Mouse (Mus musculus) cerebellum, adult 18-20 months (tissue): ENCODE results near the gene Gm49510.

ENCODE experiments used
- DNase-seq, 2 experiments: peaks; one replicate each; pipeline ENCODE4 v3.0.0; 2021

Gene Gm49510

GRCm38 (mm10) chr15:78916052-78916826 is 16.8 kb downstream of the Gm49510 start:
- peak; percentile 71 to 78 for DNase-seq

GRCm38 (mm10) chr15:78918126-78918525 is 18.7 kb downstream of the Gm49510 start:
- DNase-seq: peak in 1 of 2 experiments; percentile 31

- DNase-seq: no peak
Measured at GRCm38 (mm10) chr15:78919914-78920313, 20.4 kb downstream of the Gm49510 start.

- DNase-seq: no peak
Measured at GRCm38 (mm10) chr15:78922700-78923099, 23.2 kb downstream of the Gm49510 start.

DNA sequence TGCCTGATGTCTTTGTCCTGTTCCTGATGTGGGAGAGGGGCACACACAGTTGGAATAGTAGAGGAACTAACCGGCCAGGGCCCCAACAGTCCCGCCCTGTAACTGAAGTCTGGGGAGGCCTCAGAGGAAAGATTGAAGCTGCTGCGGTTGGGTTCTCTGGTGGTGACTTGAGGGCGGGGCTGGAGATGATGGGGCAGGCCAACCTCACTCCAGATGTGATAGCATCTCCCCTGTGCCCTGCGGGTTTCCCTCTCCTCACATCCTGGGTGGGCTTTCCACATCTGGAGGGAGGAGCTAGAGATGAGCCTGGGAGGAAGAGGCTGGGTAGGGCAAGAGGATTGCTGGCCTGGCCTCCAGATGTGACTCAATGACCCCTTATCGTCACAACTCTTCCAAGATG is 24.1 kb downstream of the Gm49510 start:
- no peak for DNase-seq

DNA sequence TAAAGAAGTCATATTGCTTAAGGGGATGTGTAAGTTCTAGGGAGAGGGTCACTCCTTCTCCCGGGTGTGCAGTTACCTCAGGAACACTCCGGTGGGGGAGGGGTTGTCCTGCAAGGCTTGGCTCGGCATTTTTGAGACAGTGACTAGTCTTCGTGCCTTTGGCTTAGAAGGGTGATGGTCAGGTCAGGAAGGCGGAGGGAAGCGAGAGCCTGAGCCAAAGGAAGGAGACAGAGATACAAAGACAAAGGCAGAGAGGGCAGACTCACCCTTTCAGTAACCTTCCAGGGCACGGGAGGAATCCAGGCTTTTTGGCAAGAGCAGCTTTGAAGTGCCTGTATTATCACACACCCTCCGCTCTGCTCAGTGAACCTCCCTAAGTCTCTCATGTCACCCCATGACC is 25.7 kb downstream of the Gm49510 start:
- DNase-seq: no peak

GRCm38 (mm10) chr15:78926021-78926919 is 26.8 kb downstream of the Gm49510 start, which contains the start of gene Lgals1:
Lgals1 (plus strand) TSS chr15:78926725.
- DNase-seq: peak; percentile 82 to 83

GRCm38 (mm10) chr15:78927021-78927787 is 27.7 kb downstream of the Gm49510 start:
- peak; percentile 55 to 66 for DNase-seq

DNA sequence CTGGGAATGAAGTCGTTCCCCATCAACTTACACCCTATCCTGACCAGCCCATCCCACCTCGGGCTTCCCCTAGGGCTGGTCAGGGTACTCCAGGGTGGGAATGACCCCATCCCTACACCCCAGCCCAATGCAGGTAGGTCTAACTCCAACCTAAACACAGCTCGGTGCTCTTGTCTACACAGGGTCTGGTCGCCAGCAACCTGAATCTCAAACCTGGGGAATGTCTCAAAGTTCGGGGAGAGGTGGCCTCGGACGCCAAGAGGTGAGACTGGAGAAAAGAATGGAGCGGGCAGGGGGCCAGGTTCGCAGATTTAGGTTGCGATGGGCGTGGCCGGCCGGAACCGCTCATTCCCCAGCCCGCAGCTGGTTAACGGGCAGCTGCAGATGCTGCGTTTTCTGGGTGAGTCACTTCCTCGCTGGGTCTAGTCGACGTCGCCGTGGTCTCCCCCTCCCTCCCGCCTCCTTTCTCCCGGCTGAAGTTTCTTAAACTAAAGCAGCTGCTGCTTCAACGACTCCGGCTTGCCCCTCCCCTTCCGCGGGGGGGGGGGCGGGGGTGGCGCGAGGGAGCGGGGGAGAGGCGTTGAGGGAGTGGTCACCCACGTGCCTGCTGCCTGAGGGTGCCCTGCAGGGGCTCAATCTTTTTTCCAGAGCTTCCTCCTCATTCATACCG is 28.5 kb downstream of the Gm49510 start:
- no peak for DNase-seq

DNA sequence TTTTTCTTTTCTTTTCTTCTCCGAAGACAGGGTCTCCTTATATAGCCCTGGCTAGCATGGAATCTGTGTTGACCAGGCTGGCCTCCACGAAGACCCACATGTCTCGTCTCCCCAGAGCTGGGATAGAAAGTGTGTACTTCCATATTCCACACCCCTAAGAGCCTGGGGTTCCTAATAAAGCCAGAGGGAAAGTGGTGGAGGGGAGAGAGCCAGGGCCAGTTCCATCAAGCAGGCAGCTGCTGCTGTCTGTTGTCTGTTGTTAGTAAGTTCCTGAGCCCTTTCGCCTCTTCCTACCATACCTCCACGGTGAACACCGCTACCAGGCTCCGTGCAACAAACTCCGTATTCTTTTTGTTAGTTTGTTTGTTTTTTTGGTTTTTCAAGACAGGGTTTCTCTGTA is 29.1 kb downstream of the Gm49510 start:
- DNase-seq: no peak

GRCm38 (mm10) chr15:78930192-78930706 is 30.8 kb downstream of the Gm49510 start:
- no peak for DNase-seq

DNA sequence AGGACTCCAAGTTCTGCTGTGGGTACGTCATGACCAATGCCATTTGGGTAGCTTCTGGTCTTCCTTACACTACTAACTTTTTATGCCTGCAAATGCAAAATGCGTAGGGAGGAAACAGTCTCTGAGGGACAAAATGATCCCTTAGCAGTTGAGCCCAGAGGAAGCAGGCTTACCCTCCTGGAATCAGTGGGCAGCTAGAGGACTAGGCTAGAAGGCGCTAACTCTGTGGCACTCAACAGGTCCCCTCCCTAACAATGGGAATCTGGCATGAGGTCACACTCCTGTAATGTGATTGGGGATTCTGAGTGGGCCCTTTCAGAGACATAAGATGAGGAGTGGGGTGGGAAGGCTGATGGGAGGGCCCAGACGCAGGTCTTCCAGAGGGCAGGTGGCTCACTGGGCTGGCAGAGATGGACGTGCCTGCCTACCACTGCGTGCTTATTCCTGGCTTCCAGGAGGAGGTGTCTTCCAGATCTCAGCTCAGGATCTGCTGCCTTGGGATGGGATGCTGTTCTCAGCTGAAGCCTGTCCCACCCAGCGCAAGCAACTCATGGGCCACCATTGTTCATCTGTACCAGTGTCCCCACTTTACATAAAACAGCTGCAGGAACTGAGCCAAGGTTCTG is 31.4 kb downstream of the Gm49510 start:
- no peak for DNase-seq

- peak; percentile 52 to 53 for DNase-seq
Measured at GRCm38 (mm10) chr15:78931577-78931976, 32.1 kb downstream of the Gm49510 start.

GRCm38 (mm10) chr15:78934784-78935320 is 35.4 kb downstream of the Gm49510 start, which contains the start of gene Nol12:
Nol12 (plus strand) TSS chr15:78934933.
- peak; percentile 77 to 88 for DNase-seq

- DNase-seq: no peak
Measured at GRCm38 (mm10) chr15:78936403-78936802, 36.9 kb downstream of the Gm49510 start.

DNA sequence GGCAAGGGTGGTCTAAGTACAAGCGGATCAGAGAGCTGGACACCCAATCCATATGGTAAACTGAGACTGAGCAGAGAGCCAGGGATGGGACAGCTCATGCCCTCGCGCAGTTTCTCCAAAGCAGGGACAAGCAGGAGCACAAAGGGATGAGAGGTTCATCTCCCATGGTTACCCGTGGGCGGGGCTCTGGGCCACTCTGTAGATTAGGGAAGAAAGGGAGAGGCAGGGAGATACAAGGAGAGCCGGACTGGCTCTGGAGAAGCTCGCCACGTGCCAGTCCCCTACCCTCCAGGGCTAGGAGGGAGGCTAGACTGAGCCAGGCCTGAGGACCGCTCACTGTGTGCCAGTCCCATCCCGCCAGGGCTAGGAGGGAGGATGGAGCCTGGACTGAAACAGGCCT is 37.8 kb downstream of the Gm49510 start:
- no peak for DNase-seq

DNA sequence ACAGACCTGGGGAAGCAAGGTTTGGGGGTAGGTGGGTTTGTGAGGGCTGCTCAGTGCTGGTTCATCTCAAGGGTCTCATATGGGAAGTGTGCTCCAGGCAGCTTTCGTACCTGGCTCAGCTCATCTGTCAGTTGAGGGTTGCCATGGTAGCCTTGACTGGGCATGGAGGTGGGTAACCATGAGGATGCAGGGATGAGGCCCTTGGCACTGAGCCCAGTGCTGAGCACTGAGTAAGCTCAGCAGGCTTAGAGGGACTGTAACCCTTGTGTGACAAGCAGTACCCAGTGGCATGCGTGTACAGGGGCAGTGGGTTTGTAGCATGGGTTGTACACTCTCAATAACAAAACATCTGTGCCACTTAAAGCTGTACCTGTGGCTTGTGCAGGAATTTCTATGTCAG is 38.5 kb downstream of the Gm49510 start:
- DNase-seq: no peak

- DNase-seq: no peak
Measured at GRCm38 (mm10) chr15:78940325-78940724, 40.9 kb downstream of the Gm49510 start.

DNA sequence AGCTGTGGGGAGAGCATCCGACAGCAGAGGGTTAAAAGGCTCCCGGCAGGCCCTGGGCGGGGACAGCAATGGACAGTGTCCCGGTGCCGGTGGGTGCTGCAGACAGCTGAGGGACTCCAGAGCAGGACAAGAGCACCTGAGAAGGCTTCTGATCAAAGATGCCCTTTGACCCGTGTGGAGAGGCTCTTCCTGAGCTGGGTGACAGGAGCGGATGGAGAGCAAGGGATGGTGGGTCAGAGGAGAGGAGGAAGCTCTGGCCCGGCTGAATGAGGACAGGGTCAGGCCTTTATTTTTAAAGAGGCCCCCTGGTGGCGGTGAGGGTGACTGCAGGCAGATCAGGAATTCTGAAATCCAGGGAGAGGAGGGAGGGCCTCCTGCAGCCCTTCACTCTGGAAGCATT is 43.2 kb downstream of the Gm49510 start:
- DNase-seq: peak; percentile 88 to 91

- no peak for DNase-seq
Measured at GRCm38 (mm10) chr15:78946232-78946631, 46.8 kb downstream of the Gm49510 start.

DNA sequence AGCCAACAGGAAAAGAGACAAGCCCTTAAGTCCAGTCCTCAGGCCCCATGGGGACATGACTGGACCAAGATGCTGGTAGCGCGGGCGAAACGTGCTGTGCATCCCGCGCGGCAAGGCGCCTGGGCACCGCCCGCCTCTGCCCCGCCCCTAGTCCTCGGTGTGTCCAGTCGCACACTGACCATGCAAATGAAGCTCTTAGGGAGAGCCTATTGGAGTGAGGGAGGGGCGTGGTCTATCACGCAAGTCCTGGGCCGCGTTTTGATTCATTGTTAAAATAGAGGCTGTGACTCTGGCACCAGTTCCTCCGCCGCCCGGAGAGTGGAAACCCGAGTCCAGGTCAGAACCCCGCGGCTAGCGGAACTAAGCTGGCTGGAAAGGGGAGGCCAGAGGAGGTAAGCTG is 48.2 kb downstream of the Gm49510 start, which contains the start of gene Triobp:
Gene Triobp, plus strand, starts transcription at position 68 of the 400 bp plus-strand sequence.
- DNase-seq: peak; percentile 92 to 97
